Mouse (Mus musculus): ENCODE results near the gene Myf5. TPM values are rescaled to one million over a fixed set of nuclear protein-coding genes. Genes with fewer than 3 reads are reported as not detected.

The Myf5 gene
- polyA plus RNA-seq, 1 experiment from 2014 or later, result 0.16 TPM

GRCm38 (mm10) chr10:107467819-107468218, 18.1 kb downstream of the Myf5 start:
- Histone ChIP-seq H3K4me1 (ENCODE audit: control insufficient read depth, insufficient read depth, low read length) (no peaks in the 10 kb centered on the region), H3K36me3 (ENCODE audit: control insufficient read depth, insufficient read depth, low read length) (no peaks in the 10 kb centered on the region), H3K27me3 (ENCODE audit: control insufficient read depth, insufficient read depth, low read length) (no peaks in the 10 kb centered on the region), H3K4me3 (ENCODE audit: low read depth, low read length) (no peak overlapping the region), H3K9ac (replicated peaks; ENCODE audit: low read depth, low read length) (no peak overlapping the region), H3K4me2 (ENCODE audit: low read depth, low read length) (no peak overlapping the region), H3K27ac (ENCODE audit: low read depth, low read length) (no peak overlapping the region), H3K9me3 (ENCODE audit: control insufficient read depth, low read length) (no peaks in the 10 kb centered on the region)
- 93% methylated on average over 7 of the region's 7 CpGs for WGBS
- ATAC-seq (ENCODE audit: low read depth), result no peak

GRCm38 (mm10) chr10:107449496-107450330, 36.2 kb downstream of the Myf5 start:
- WGBS, result 89% methylated on average over 5 of the region's 5 CpGs
- Histone ChIP-seq H3K4me3 (ENCODE audit: low read depth, low read length) (no peak overlapping the region), H3K36me3 (ENCODE audit: control insufficient read depth, insufficient read depth, low read length) (no peaks in the 10 kb centered on the region), H3K9me3 (ENCODE audit: control insufficient read depth, low read length) (no peaks in the 10 kb centered on the region), H3K27me3 (ENCODE audit: control insufficient read depth, insufficient read depth, low read length) (no peaks in the 10 kb centered on the region), H3K4me2 (ENCODE audit: low read depth, low read length) (no peak overlapping the region), H3K4me1 (ENCODE audit: control insufficient read depth, insufficient read depth, low read length) (no peaks in the 10 kb centered on the region), H3K9ac (replicated peaks; ENCODE audit: low read depth, low read length) (no peak overlapping the region), H3K27ac (ENCODE audit: low read depth, low read length) (no peak overlapping the region)
- ATAC-seq (ENCODE audit: low read depth), result no peak

- 9% methylated on average over 4 of the region's 4 CpGs for WGBS
- Histone ChIP-seq H3K9me3 (ENCODE audit: control insufficient read depth, low read length) (no peaks in the 10 kb centered on the region), H3K4me3 (ENCODE audit: low read depth, low read length) (no peak overlapping the region), H3K27ac (ENCODE audit: low read depth, low read length) (no peak overlapping the region), H3K27me3 (ENCODE audit: control insufficient read depth, insufficient read depth, low read length) (no peaks in the 10 kb centered on the region), H3K4me2 (ENCODE audit: low read depth, low read length) (no peak overlapping the region), H3K36me3 (ENCODE audit: control insufficient read depth, insufficient read depth, low read length) (no peaks in the 10 kb centered on the region), H3K4me1 (ENCODE audit: control insufficient read depth, insufficient read depth, low read length) (no peaks in the 10 kb centered on the region), H3K9ac (replicated peaks; ENCODE audit: low read depth, low read length) (no peak overlapping the region)
- ATAC-seq (ENCODE audit: low read depth), result no peak
These were observed 43.2 kb downstream of the Myf5 start for GRCm38 (mm10) chr10:107442781-107443180.

- Histone ChIP-seq H3K27me3 (ENCODE audit: control insufficient read depth, insufficient read depth, low read length) (no peaks in the 10 kb centered on the region), H3K4me3 (ENCODE audit: low read depth, low read length) (no peak overlapping the region), H3K36me3 (ENCODE audit: control insufficient read depth, insufficient read depth, low read length) (no peaks in the 10 kb centered on the region), H3K9me3 (ENCODE audit: control insufficient read depth, low read length) (no peaks in the 10 kb centered on the region), H3K9ac (replicated peaks; ENCODE audit: low read depth, low read length) (no peak overlapping the region), H3K4me1 (ENCODE audit: control insufficient read depth, insufficient read depth, low read length) (no peaks in the 10 kb centered on the region), H3K27ac (ENCODE audit: low read depth, low read length) (no peak overlapping the region), H3K4me2 (ENCODE audit: low read depth, low read length) (no peak overlapping the region)
- WGBS, result 66% methylated on average over 5 of the region's 5 CpGs
- no peak for ATAC-seq (ENCODE audit: low read depth)
These were observed 49.0 kb downstream of the Myf5 start for GRCm38 (mm10) chr10:107436967-107437366.

Small RNAs within 50 kb of the gene (microRNA-seq; reads per million reads assigned to microRNA genes)
- not detected for gene Gm44403

Other genes starting within 250 kb of the Myf5 start
- 46.0 and 52.4 TPM in 2 replicates for gene Lin7a, start 214.4 kb downstream of the Myf5 start, polyA plus RNA-seq (2014; fragmentation: Nextera tagmentation; extraction: Ambion mirVana)
- not detected in 2 replicates for gene Myf6, start 8.6 kb upstream of the Myf5 start, polyA plus RNA-seq (2014; fragmentation: Nextera tagmentation; extraction: Ambion mirVana)
- 0.19 and 0.21 TPM in 2 replicates for gene Ptprq, start 233.9 kb upstream of the Myf5 start, polyA plus RNA-seq (2014; fragmentation: Nextera tagmentation; extraction: Ambion mirVana)